Mouse (Mus musculus) gastrocnemius, postnatal 36 days (tissue): ENCODE results near the gene Flnb. TPM values are rescaled to one million over a fixed set of nuclear protein-coding genes. Genes with fewer than 3 reads are reported as not detected.

Experiments
- DNase-seq, 2 experiments: peaks; one replicate each; pipeline ENCODE4 v3.0.0; 2022
- intact Hi-C: fragments of 180-260 bp; cut with DNase I; formaldehyde crosslinking; loops from one replicate; pipeline ENCODE4 v1.15.1; 2025
- total RNA-seq, 2 experiments: library from RNA; stranded (reverse); gene quantifications; 2 replicates each; pipeline ENCODE4 v1.2.3; 2021

Flnb gene
- total RNA-seq, 2 experiments from 2014 or later, result 6.7 to 7.2 TPM

DNA sequence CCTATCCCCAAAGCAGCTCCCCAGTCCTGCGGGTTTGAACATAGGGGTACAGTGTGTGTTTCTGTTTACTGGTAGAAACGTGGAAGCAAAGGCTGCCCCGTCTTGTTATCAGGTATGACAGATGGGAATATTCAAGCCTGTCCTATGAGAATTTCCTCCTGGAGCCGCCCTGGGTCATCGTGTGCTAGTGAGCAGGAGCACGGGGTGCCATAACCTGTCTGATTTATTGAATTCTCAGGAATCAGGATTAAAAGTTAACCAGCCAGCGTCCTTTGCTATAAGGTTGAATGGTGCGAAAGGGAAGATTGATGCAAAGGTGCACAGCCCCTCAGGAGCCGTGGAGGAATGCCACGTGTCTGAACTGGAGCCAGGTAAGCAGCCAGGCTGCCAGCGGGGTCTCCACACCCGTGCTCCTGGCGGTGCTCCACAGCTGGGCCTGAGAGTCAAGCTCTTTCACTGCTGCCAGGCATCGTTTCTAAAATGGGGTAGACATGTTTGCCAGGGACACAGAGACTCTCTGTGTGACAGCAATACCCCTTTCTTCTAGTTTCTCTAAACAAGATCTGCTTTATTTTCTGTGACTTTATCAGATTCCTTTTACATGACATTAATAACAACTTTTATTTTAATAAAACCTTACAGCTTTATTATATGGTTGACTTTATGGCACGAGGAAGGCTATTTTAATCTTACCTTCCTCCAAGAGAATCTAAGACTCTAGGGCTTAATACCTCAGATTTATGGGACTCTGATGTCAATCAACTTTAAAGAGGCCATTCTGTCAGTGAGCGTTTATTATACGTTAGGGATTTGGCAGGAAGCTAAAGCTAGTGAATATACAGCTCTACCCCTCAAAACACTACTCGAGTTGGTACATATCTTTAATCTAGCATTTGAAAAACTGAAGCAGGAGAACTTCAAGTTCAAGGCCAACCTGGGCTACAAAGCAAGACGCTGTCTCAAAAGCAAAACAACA lies 121.3 kb downstream of the Flnb start:
- intact Hi-C loops, result no loop called here
- DNase-seq, result no peak

DNA sequence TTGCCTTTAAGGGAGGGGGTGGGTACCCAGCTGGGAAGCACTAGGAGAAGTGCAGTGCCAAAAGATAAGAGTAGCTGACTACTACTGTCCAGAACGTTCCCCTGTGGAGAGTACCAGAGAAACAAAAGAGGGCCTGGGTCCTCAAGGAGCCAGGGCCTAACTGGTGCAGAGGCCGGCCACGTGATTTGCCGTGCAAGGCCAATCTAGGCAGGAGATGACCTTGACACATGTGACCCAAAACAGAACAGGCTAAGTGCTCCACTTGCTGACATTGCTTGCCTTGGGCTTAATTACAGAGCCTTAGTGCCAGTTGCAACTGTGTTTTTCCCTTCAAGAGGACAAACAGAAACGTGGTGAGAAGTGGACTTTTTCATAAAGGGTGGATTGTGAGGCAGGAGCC lies 123.7 kb downstream of the Flnb start:
- no peak for DNase-seq
- intact Hi-C loops, result loop anchor here (5.0 kb wide), 1 partner anchor 124 kb away; the partner anchor contains the start of gene Flnb

DNA sequence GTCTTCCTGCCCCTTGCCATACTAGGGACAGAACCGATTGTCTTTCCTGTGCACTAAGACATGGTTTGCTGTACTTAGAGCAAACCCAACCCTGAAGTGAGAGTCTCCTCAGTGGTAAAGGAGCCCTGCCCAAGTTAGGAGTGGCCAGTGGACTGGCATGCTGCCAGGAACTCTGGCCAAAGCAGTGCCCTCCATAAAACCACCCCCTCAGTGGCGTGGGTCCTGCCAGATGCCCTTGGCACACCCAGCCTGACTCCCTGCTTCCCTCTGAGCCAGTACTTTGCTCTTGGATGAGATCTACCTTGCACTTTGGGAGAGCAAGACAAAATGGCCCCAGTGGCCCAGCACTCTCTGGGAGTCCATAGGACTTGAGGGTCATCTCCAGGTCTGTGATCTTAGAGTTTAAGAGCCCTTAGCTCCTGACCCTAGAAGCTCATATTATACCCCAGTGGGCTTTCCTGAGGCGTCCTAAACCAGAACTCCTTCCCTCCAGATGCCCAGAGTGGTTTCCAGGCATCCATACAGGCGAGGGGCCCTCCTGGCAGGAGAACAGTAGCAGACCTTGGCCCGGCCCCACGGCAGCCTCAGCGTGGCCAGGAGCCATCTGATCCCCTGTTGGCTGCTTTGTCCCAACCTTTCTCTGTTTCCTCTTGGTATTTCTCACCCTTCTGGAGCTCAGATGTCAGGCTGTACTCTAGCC lies 125.5 kb downstream of the Flnb start:
- DNase-seq, result no peak
- intact Hi-C loops, result loop anchor here (5.0 kb wide), 1 partner anchor 126 kb away; the partner anchor contains the start of gene Flnb

DNA sequence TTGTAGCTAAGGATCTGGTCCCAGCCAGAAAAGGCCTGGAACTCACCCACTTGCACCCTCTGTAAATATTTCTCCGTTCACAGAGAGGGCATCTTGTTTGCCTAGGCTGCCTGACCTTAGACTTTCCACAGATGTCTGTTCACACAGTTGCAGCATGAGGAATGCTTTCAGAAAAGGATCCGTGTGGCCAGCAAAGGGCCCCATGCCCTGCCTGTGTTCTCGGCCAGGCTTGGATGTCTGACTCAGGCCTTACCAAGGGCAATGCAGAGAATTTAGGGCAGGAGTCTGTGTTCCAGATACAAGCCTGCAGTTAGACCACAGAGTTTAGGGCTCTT lies 126.0 kb downstream of the Flnb start:
- intact Hi-C loops, result loop anchor here (5.0 kb wide), 1 partner anchor 126 kb away; the partner anchor contains the start of gene Flnb
- no peak for DNase-seq

DNA sequence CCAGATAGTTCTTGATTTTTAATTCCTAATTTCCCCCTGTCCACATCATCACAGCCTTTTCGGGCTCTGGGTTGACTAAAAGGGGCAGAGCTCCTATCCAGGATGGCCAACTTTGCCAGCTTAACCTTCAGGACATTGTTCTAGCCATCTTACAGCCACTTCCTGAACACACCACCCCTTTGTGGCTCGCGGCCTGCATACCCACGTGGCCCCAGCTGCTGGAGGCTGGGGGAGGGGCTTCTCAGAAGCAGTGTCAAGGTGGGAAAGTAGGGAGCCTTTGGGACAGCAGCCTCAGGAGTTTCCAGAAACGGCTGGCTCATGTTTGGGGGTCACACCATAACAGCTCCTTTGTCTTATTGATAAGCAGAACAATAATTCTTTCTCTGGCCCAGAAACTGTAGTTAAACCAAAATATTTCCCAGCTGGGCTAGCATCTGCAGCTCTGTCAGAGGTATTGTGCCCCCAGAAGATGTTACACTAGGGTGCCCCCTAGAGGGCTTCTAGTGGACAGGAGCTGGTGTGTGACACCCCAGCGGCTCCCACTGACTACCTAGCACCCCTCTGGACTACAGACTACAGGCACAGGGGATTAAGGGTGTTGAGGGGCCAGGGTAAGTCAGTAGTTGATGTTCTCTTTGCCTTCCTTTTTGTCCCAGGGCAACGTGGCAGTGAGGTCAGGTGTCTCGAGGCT lies 126.7 kb downstream of the Flnb start:
- no peak for DNase-seq
- intact Hi-C loops, result loop anchor here (5.0 kb wide), 1 partner anchor 127 kb away; the partner anchor contains the start of gene Flnb

DNA sequence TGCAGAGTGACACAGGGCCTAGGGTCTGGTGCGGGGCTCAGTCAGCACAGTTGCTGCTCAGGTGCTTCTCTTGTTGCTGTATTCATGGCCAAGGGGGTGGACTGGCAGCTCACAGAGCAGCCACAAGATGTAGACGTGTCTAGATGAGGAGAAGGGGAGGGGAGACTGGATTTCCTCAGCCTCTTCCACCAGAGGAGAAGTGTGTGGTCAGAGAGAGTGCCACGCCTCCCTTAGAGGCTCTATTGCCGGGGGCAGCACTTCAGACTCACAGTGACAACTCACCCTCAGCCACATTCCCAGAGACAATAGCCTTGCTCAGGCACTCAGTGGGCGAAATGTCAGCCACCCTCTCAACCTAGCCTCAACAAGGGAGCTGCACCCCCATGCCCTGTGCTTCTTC lies 127.5 kb downstream of the Flnb start:
- DNase-seq, result no peak
- intact Hi-C loops, result no loop called here

DNA sequence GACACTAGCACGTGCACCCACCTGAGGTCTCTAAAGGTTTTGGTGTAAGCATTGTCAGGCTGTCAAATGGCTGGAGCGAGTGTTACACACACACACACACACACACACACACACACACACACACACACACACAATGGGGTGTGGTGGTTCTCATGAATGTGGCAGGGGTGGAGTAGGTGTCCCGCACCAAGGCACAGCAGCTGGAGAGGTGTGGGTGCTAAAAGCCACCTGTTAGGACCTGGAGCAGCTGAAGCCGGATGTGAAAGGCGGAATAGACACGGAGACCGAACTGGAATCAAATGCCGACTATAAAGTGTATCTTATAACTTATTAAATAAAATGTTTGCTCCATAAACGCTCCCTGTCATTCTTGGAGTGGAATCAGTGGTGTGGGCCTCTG lies 133.5 kb downstream of the Flnb start:
- no peak for DNase-seq
- intact Hi-C loops, result no loop called here

DNA sequence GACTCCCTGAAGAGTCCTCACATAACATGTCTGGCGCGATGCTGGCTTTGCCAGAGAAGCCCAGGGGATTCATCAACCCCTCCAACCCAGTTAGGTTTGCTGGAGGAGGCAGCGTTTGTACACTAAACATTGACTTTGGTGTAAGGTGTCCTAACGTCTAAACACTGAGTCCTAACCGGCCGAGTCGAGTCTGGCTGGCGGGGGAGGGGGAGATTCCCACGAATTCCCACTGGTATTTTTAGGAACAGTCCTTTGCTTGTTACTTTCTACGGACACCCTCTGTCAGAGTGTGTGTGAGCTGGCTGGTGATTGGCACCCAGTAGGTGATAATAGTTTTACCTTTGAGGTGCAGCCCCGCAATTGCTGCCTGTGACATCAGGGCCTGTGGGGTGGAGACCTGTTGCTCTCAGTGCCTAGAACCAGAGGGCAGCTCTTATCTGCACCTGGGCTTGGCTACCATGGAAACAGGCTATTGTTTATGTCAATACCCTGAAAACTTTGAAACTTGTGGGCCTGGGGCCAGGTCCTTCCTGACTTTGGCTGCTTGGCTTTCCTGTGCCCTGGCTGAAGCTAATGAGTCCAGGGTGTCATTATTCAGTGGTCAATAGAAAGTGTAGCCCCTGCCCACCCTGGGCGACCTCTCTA lies 135.0 kb downstream of the Flnb start:
- DNase-seq, result peak in 1 of 2 experiments; percentile 29
- intact Hi-C loops, result no loop called here

DNA sequence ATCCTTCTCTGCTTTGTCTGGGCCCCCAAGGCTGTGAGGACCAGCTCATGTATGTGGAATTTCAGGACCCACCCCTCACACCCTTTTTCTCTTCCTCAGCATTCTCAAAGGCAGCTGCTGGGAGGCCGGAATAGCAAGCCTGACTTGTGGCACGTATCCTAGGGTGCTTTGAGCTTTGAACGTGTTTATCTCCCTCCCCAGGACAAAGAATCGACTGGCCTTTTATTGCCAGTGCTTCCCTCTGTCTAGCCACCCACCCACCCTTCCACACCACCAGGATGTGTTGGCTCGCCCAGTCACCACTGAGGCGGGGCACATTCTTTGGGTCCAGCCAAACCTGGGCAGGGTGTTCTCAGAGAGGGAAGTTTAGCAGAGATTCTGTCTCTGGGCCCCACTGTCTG lies 136.3 kb downstream of the Flnb start:
- intact Hi-C loops, result no loop called here

DNA sequence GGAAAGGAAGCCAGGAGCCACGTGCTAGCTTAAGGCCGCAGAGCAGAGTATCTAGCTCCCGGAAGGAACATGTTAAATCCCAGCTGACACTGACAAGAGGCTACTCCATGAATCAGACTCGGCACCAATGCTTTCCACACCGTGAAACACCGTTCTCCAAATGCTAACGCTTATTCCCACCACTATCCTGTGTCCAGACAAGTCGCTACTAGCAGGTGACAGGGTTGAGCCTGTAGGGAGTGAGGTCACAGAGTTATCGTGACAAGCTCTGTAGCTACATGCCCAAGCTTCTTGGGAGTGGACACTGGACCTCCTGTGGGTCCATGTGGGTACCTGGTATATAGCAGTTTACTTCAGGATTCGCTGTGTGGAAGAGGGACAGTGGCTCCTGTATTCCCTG lies 138.7 kb downstream of the Flnb start:
- intact Hi-C loops, result no loop called here
- no peak for DNase-seq

More for the DNA sequence above, 136.3 kb downstream of the Flnb start:
- no peak for DNase-seq

DNA sequence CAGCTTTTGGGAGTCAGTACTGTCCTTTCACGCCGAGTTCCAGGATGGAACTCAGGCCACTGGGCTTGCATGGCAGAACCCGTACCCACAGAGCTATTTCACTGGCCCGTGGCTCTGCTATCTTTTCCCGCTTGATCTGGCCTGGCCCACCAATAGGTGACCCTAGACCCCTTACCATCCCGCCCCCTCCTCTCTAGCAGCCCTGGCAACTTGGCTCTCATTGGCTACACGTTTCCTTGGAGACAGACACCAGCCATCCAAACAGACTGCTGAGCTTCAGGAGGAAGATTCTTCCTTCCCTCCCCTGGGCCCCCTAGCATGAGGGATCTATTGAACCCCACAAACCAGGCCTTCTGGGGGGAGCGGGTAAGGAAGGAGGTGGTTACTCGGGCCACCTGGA lies 139.3 kb downstream of the Flnb start, which contains the start of gene Gm45521:
Gene Gm45521 (plus strand): TSS at position 240 of the 400 bp plus-strand sequence.
- intact Hi-C loops, result no loop called here
- no peak for DNase-seq

DNA sequence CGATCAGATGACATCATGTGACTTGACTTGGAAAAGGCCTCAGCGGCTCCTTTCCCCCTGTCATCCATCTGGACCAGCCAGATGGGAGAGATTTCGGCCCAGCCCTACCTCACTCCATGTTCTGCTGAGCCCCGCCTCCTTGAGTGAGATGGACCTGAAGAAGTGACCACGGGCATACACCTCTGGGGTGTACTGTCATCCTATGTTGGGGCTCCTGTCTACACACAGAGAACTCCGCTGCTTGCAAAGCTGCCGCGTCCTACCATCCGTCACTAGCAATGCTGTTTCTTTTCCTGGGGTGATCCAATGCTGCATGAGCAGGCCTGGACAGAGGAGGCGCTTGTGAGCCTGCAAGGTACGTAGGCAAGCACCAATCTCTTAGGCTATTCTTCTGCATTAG lies 142.9 kb downstream of the Flnb start:
- intact Hi-C loops, result no loop called here
- no peak for DNase-seq

DNA sequence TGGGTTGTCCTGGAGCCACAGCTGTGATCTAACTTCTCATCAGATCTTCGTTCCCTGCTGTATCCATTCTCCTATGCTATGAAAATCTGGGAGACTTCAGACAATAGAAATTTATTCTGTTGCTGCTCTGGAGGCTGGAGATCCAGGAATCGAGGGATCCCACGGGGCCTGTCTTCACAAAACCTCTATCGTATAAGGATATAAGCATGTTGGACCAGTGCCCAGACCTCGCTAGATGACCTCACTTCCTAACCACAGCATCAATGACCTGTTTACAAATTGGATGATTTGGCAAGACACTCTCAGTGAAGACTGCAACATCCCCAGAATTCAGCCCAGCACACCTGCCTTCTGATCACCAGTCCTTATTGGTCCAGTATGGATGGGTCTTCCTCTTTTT lies 144.0 kb downstream of the Flnb start:
- DNase-seq, result no peak
- intact Hi-C loops, result no loop called here

DNA sequence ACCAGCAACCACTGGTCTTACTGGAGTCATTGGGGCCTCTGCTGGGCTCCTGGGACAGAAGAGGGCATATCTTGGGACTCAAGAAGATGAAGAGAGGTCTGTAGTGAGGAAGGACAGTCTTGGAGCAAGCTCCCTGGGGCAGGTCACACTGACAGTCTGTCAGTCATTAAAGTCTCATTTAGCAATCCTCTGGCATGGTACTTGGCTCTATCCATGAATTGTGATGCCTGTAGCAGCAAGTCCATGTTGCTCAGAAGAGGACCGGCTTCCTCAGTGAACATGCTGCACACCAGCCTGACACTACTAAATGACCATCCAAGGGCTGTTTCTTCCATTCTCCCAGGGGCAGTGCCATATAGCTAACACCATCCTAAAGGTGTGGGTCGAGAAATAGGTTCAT lies 144.9 kb downstream of the Flnb start:
- intact Hi-C loops, result no loop called here
- no peak for DNase-seq

DNA sequence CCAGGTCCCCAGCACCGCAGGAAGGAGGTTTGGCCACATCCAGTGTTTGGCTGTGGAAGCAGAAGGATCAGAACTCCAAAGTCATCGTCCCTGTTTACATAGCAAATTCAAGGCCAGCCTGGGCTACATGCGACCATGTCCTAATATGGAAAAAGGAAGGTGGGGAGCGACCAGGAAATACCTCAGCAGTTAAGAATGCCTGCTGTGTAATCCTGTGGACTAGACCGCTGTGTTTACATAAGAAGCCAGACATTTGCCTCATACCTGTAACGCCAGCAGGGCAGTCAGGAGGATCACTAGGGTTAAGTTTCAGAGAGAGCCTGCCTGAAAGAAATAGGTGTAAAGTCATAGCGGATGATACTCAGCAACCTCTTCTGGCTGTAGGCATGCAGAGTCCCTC lies 145.4 kb downstream of the Flnb start:
- intact Hi-C loops, result no loop called here
- DNase-seq, result no peak

DNA sequence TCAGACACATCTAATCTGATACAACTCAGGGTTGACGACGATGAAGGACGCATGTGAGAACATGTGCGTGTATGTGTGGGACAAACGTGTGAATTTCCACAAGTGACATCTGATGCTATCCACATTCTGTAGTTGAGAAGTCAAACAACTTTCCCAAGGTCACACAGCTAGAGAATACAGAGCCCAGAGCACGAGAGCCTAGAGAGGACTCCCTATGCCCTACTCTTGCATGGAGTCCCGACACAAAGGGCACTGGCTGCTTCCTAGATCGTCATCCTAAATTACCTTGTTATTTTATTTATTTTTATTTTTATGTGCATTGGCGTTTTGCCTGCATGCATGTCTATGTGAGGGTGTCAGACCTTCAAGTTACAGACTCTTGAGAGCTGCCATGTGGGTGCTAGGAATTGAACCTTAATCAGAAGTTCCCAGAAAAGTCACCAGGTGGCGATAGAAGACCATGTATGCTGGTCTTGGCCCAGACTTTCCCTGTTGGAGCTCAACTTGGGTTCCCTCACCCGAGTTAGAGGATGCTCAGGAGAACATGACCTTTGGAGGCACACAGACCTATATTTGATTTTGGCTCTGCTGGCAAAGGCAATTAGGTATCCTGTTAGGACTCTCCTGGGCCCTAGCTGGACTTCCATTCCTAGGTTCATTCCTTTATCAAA lies 146.6 kb downstream of the Flnb start:
- intact Hi-C loops, result loop anchor here (2.0 kb wide), 1 partner anchor 32 kb away; no protein-coding TSS in a partner anchor
- DNase-seq, result peak in 1 of 2 experiments; percentile 28

DNA sequence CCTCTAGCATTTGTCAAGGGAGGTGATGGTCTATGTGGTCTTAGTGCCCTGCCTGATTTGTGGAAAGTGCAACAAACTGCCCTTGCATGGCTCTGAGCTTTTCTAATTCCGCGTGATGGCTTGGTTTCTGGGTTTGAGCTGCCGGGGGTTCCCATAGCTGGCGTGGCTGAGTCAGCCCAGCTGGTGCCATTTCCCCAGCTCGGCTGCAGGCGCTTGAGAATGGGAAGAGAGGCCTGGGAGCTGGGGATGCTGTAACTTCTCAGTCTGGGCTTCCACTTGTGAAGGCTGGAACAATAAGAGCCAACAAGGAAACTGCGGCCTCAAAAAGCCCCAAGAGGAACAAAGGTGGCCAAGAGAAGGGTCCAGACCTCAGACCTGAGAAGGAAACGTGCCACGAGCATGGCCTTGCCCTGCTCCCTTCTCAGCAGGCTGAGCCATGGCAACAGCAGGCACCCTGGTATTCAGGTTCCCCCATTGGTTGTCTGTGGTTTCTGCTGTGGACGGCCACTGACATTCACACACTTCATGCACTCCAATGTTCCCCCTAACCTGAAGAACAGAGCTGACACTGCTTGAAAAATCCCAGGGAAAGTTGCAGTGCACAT lies 154.2 kb downstream of the Flnb start:
- intact Hi-C loops, result no loop called here
- DNase-seq, result no peak

DNA sequence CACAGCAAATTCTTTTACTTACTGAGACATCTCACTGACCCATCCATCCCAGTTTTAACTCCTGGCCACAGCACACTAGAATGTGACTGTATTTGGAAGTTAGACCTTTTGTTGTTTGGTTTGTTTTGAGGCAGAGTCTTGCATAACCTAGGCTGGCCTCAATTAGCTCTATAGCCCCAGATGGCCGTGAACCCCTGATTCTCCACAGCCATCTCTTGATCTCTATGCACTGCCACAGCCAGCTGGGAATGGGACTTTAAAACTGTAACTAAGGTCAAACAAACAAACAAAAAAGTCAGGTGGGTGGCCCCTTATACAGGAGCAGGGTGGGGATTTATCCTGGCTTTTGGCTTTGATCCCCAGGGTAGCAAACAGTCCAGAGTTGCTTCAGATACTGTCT lies 156.9 kb downstream of the Flnb start:
- intact Hi-C loops, result no loop called here
- no peak for DNase-seq

DNA sequence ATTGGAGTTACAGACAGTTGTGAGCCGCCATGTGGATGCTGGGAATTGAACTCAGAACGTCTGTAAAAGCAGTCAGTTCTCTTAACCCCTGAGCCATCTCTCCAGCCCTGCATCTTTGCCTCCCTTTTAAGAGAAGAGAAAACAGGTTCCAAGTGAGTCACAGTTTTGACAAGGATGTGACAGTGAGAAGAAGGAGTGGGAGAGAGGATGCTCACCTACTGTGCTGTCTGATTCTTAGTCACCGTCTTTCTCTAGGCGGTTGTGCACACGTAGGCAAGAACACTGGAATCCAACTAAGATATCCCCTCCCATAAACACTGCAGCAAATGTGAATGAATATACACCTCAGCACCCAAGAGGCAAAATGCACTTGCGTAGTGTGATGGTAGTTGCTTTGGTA lies 157.4 kb downstream of the Flnb start:
- intact Hi-C loops, result no loop called here
- DNase-seq, result no peak
